Comparison of ENCODE assay signal across 8 mouse cellular contexts in genomic region chr7:35396542-35397168, GRCm38 (mm10). TPM values are rescaled to one million over a fixed set of nuclear protein-coding genes. Genes with fewer than 3 reads are reported as not detected.
DNase-seq lines count a peak whose midpoint lies in the region; ATAC-seq lines count a peak whose summit lies in the region.

TSS of gene Faap24 (minus strand) at chr7:35396836.
TSS of gene Cep89 (plus strand) at chr7:35397035.

- WGBS in hindbrain, embryonic 14.5 days = under 1% methylated on average over 28 of the region's 28 CpGs

- peak; percentile 100 for DNase-seq in R1 (ENCODE audit: low read depth, low spot score)
- DNase-seq in cerebellum, postnatal 25 days = peak; percentile 91 to 97
- peak; percentile 90 to 98 for DNase-seq in frontal cortex, postnatal 25 days (ENCODE audit: low spot score in 2 of 2)
- DNase-seq in hindbrain, embryonic 14.5 days (ENCODE audit: low spot score) = peak; percentile 99
- DNase-seq in layer of hippocampus, postnatal 36 days = peak; percentile 95 to 98
- DNase-seq in lung, postnatal 36 days = peak; percentile 98
- peak; percentile 100 for DNase-seq in retina, postnatal 1 day
- peak; percentile 88 to 92 for DNase-seq in urinary bladder, adult 18-20 months (ENCODE audit: low spot score in 2 of 2)

- H3K4me2 ChIP-seq in hindbrain, embryonic 14.5 days (replicated peaks) = peak within 1 kb of the TSS; percentile 83

- peaks cover 32% of the 10 kb centered on the region for H3K36me3 ChIP-seq in hindbrain, embryonic 14.5 days (replicated peaks; ENCODE audit: control insufficient read depth, insufficient read depth)

- H3K4me3 ChIP-seq in hindbrain, embryonic 14.5 days (replicated peaks; ENCODE audit: low read length) = peak within 1 kb of the TSS; percentile 53

- H3K9ac ChIP-seq in hindbrain, embryonic 14.5 days = peak within 1 kb of the TSS; percentile 70

- peaks cover 19% of the 10 kb centered on the region for H3K4me1 ChIP-seq in hindbrain, embryonic 14.5 days (replicated peaks; ENCODE audit: control insufficient read depth, insufficient read depth, low read length)

- no peaks in the 10 kb centered on the region for H3K27me3 ChIP-seq in hindbrain, embryonic 14.5 days (ENCODE audit: control insufficient read depth, insufficient read depth, low read length)

- H3K9me3 ChIP-seq in hindbrain, embryonic 14.5 days (ENCODE audit: control insufficient read depth, low read length) = no peaks in the 10 kb centered on the region

- ATAC-seq in hindbrain, embryonic 14.5 days (ENCODE audit: low FRiP score) = peak; percentile 99

- 0 out of 2 replicates have a peak within 1 kb of the TSS, but pooled peaks have one; percentile 47 for H3K27ac ChIP-seq in hindbrain, embryonic 14.5 days

RNA-seq across cellular contexts. Expression of gene Faap24, which starts in this region (rescaled TPM):
- 14.6 and 17.5 TPM in 2 replicates for polyA plus RNA-seq in hindbrain, embryonic 14.5 days (2014; fragmentation: Nextera tagmentation; extraction: Ambion mirVana)
- total RNA-seq in layer of hippocampus, postnatal 36 days (2021) = 1 to 10 TPM; 5.0 to 5.4 TPM

RNA-seq across cellular contexts. Expression of gene Cep89, which starts in this region (rescaled TPM):
- polyA plus RNA-seq in hindbrain, embryonic 14.5 days (2014; fragmentation: Nextera tagmentation; extraction: Ambion mirVana) = 22.6 and 25.2 TPM in 2 replicates
- 10 to 100 TPM; 18.7 to 21.1 TPM for total RNA-seq in layer of hippocampus, postnatal 36 days (2021)

Comparison
In these comparisons a context has a peak if more than half of its experiments do, and no peak if none do; other contexts are left out.
1. Peak in every context shown above with its lines: DNase-seq, ATAC-seq, H3K4me3 ChIP-seq and H3K27ac ChIP-seq.